Mouse (Mus musculus): Measurements from ENCODE around the gene Scaper. TPM values are rescaled to one million over a fixed set of nuclear protein-coding genes. Genes with fewer than 3 reads are reported as not detected.

The Scaper gene
- polyA plus RNA-seq, 1 experiment from 2014 or later = 16.8 TPM

- peak within 1 kb of the TSS; percentile 79 for H3K4me2 ChIP-seq
- WGBS = 4% methylated on average over 4 of the region's 4 CpGs
- H3K27me3 ChIP-seq = peaks cover 68% of the 10 kb centered on the region
- H3K4me3 ChIP-seq = peak within 1 kb of the TSS; percentile 48
- no peaks in the 10 kb centered on the region for H3K9me3 ChIP-seq
- peaks cover 28% of the 10 kb centered on the region for H3K4me1 ChIP-seq
- H3K36me3 ChIP-seq = no peaks in the 10 kb centered on the region
- ATAC-seq (ENCODE audit: insufficient number of reproducible peaks, insufficient read depth, low FRiP score, low TSS enrichment, low read depth) = no peak
- H3K27ac ChIP-seq = no peak within 1 kb of the TSS
- H3K9ac ChIP-seq = 0 out of 2 replicates have a peak within 1 kb of the TSS, but pooled peaks have one; percentile 28
These were observed 399.5 kb downstream of the Scaper start, which contains the start of gene Isl2 for GRCm38 (mm10) chr9:55538377-55538776. TSS of gene Isl2 (plus strand) at chr9:55538672.

DNA sequence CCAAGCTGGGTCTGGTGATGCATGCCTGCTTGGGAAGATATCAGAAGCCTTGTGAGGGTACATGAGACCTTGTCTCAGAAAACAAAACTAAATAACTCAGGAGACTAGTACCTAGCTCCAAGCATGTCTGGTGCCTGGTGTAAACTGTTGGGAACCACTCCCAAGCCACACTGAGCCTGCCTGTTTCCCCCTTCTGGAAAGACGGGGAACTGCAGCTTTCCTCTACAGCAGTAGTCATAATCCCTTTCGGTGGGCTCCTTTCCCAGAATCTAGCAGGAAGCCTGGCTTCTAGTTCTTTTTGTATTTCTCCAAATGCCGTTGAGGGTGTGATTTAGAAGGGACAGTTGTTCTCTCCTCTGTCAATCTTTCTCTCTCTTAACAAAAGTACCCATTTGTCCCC is 402.0 kb downstream of the Scaper start:
- Histone ChIP-seq H3K9ac (no peak overlapping the region), H3K36me3 (no peaks in the 10 kb centered on the region), H3K4me2 (no peak overlapping the region), H3K4me3 (no peak overlapping the region), H3K27me3 (peaks cover 43% of the 10 kb centered on the region), H3K27ac (no peak overlapping the region), H3K9me3 (no peaks in the 10 kb centered on the region), H3K4me1 (peaks cover 15% of the 10 kb centered on the region)
- WGBS = 28% methylated on average over 3 of the region's 3 CpGs
- ATAC-seq (ENCODE audit: insufficient number of reproducible peaks, insufficient read depth, low FRiP score, low TSS enrichment, low read depth) = no peak

GRCm38 (mm10) chr9:55525716-55526115 is 412.2 kb downstream of the Scaper start:
- no peak for ATAC-seq (ENCODE audit: insufficient number of reproducible peaks, insufficient read depth, low FRiP score, low TSS enrichment, low read depth)
- H3K9ac ChIP-seq = no peak overlapping the region
- no peak overlapping the region for H3K4me2 ChIP-seq
- 43% methylated on average over 4 of the region's 4 CpGs for WGBS
- no peak overlapping the region for H3K4me3 ChIP-seq
- H3K36me3 ChIP-seq = no peaks in the 10 kb centered on the region
- H3K27me3 ChIP-seq = 0 out of 2 replicates have a peak, but pooled peaks cover 8% of the 10 kb centered on the region
- no peak overlapping the region for H3K27ac ChIP-seq
- H3K4me1 ChIP-seq = no peaks in the 10 kb centered on the region
- no peaks in the 10 kb centered on the region for H3K9me3 ChIP-seq

- H3K4me3 ChIP-seq = peak within 1 kb of the TSS; percentile 82
- H3K4me1 ChIP-seq = peaks cover 8% of the 10 kb centered on the region; the same call in 1 of the 2 replicates
- H3K27me3 ChIP-seq = peaks cover 12% of the 10 kb centered on the region
- peak within 1 kb of the TSS; percentile 91 for H3K9ac ChIP-seq
- H3K27ac ChIP-seq = peak within 1 kb of the TSS; percentile 92
- no peaks in the 10 kb centered on the region for H3K9me3 ChIP-seq
- H3K4me2 ChIP-seq = peak within 1 kb of the TSS; percentile 76
- ATAC-seq (ENCODE audit: insufficient number of reproducible peaks, insufficient read depth, low FRiP score, low TSS enrichment, low read depth) = peak; percentile 99
- H3K36me3 ChIP-seq = no peaks in the 10 kb centered on the region
- WGBS = under 1% methylated on average over 47 of the region's 47 CpGs
These were observed 425.8 kb downstream of the Scaper start, which contains the start of gene Etfa for GRCm38 (mm10) chr9:55512027-55512543. TSS of gene Etfa (minus strand) at chr9:55512243.

DNA sequence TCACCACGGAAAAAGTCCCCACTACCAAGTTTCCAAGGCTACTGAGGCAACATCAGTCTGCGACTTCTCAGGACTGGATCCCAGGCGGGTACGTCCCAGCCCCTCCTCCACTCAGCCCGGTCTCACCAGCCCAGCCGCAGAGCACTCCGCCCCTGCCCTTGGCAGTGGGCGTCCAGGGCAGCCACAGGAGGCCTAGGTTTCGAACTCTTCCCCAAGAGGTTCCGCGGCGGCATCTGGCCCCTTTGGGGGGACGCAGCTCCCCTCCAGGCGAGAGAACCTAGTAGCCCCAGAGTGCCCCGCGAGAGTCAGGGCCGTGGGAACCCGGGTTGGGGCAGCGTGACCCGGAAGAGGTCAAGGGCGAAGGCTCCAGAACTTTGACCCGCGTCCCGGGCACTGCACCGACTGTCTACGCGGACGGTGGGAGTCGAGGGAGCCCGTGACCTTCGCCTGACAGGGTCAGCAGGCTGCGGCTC is 426.4 kb downstream of the Scaper start:
- Histone ChIP-seq H3K36me3 (no peaks in the 10 kb centered on the region), H3K4me3 (peak overlapping the region; percentile 82), H3K27ac (peak overlapping the region; percentile 92), H3K4me2 (peak overlapping the region; percentile 76), H3K4me1 (peaks cover 8% of the 10 kb centered on the region; the same call in 1 of the 2 replicates), H3K9me3 (no peaks in the 10 kb centered on the region), H3K27me3 (peaks cover 12% of the 10 kb centered on the region), H3K9ac (peak overlapping the region; percentile 91)
- peak; percentile 71 for ATAC-seq (ENCODE audit: insufficient number of reproducible peaks, insufficient read depth, low FRiP score, low TSS enrichment, low read depth)
- 0% methylated on average over 32 of the region's 32 CpGs for WGBS

DNA sequence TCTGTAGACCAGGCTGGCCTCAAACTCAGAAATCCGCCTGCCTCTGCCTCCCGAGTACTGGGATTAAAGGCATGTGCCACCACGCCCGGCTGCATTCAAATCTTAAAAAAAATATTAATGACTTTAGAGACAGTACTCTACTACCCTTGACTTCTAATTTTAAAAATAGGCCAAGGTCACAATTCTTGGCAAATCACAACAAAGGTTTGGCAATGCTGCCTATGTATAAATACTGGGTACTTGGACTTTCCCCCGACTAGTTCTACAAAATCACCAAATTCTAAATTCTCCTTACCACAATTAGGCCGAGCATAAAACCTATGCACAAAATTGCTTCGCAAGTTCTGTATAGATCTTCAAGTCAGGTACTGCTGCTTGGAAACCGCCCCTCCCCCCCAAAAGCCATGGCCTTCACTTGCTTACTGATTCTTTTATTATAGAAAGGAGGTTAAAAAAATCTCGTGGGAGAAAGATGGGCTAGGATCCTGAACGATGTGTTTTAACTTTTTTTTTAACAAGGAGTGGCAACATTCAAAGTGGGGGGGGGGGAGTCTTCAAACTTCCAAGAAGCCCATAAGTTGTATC is 427.2 kb downstream of the Scaper start:
- Histone ChIP-seq H3K4me2 (peak overlapping the region; percentile 76), H3K9ac (peak overlapping the region; percentile 91; the same call in 1 of the 2 replicates), H3K9me3 (no peaks in the 10 kb centered on the region), H3K27me3 (peaks cover 12% of the 10 kb centered on the region), H3K36me3 (no peaks in the 10 kb centered on the region), H3K4me1 (peaks cover 8% of the 10 kb centered on the region; the same call in 1 of the 2 replicates), H3K4me3 (peak overlapping the region; percentile 82), H3K27ac (no peak overlapping the region)
- 84% methylated on average over 10 of the region's 10 CpGs for WGBS
- ATAC-seq (ENCODE audit: insufficient number of reproducible peaks, insufficient read depth, low FRiP score, low TSS enrichment, low read depth) = no peak

- H3K27me3 ChIP-seq = peaks cover 12% of the 10 kb centered on the region
- 82% methylated on average over 1 of the region's 1 CpGs for WGBS
- H3K4me1 ChIP-seq = peaks cover 8% of the 10 kb centered on the region; the same call in 1 of the 2 replicates
- no peak overlapping the region for H3K4me3 ChIP-seq
- no peak for ATAC-seq (ENCODE audit: insufficient number of reproducible peaks, insufficient read depth, low FRiP score, low TSS enrichment, low read depth)
- no peak overlapping the region for H3K4me2 ChIP-seq
- no peak overlapping the region for H3K27ac ChIP-seq
- no peaks in the 10 kb centered on the region for H3K36me3 ChIP-seq
- no peak overlapping the region for H3K9ac ChIP-seq
- no peaks in the 10 kb centered on the region for H3K9me3 ChIP-seq
These were observed 428.2 kb downstream of the Scaper start for GRCm38 (mm10) chr9:55509731-55510130.

DNA sequence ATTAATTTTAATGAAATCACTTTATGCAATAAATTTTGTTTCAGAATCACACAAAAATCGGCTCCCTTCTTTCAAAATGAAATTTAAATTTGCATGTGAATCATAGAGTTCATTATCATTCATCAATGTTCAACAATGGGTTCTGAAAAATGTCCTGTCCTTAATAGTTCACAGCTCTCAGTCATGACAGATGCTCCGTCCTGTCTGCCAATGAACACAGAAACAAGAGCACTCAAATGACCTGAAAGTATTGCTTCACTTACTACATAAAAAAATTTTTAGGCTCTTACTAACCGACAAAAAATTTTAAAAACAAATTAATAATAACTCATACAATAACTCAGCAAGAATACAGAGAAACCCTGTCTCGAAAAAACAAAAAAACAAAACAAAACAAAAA is 429.2 kb downstream of the Scaper start:
- peaks cover 8% of the 10 kb centered on the region; the same call in 1 of the 2 replicates for H3K4me1 ChIP-seq
- no peak overlapping the region for H3K4me3 ChIP-seq
- no peak overlapping the region for H3K4me2 ChIP-seq
- no peak for ATAC-seq (ENCODE audit: insufficient number of reproducible peaks, insufficient read depth, low FRiP score, low TSS enrichment, low read depth)
- no peak overlapping the region for H3K9ac ChIP-seq
- H3K36me3 ChIP-seq = no peaks in the 10 kb centered on the region
- 78% methylated on average over 4 of the region's 4 CpGs for WGBS
- H3K9me3 ChIP-seq = no peaks in the 10 kb centered on the region
- H3K27ac ChIP-seq = no peak overlapping the region
- peaks cover 6% of the 10 kb centered on the region for H3K27me3 ChIP-seq

DNA sequence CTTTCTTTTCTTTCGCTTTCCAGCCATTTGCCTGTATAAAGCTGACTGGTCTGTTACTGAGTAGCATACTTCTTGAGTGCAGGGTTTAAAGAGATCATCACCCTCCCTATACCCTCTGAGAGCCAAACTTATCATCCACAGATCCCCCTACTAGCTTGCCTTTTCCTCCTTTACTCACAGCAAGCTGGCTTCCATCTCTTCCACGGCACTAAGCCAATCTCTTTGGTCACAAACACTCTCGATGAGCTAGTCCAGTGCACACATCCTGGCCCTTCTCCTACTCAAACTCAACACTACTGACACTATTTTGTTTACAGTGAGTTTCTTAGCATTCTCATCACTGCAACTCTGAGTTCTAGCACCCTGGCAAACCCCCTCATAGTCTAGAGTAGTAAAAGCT is 430.0 kb downstream of the Scaper start:
- H3K9me3 ChIP-seq = no peaks in the 10 kb centered on the region
- no peak overlapping the region for H3K9ac ChIP-seq
- no peak for ATAC-seq (ENCODE audit: insufficient number of reproducible peaks, insufficient read depth, low FRiP score, low TSS enrichment, low read depth)
- H3K27ac ChIP-seq = no peak overlapping the region
- no peak overlapping the region for H3K4me3 ChIP-seq
- WGBS = 87% methylated on average over 3 of the region's 3 CpGs
- no peaks in the 10 kb centered on the region for H3K27me3 ChIP-seq
- H3K4me1 ChIP-seq = peaks cover 8% of the 10 kb centered on the region; the same call in 1 of the 2 replicates
- no peaks in the 10 kb centered on the region for H3K36me3 ChIP-seq
- H3K4me2 ChIP-seq = no peak overlapping the region

Other genes with a start within 250 kb of the Scaper start
- gene 4930563M21Rik, start 72.4 kb upstream of the Scaper start, polyA plus RNA-seq (2015; fragmentation: Nextera tagmentation; extraction: Ambion mirVana) = not detected in 2 replicates
- 288 and 307 TPM in 2 replicates for gene Rcn2, start 103.7 kb upstream of the Scaper start, polyA plus RNA-seq (2015; fragmentation: Nextera tagmentation; extraction: Ambion mirVana)
- 0.92 and 1.8 TPM in 2 replicates for gene Pstpip1, start 151.8 kb upstream of the Scaper start, polyA plus RNA-seq (2015; fragmentation: Nextera tagmentation; extraction: Ambion mirVana)
- gene Tspan3, start 227.4 kb upstream of the Scaper start, polyA plus RNA-seq (2015; fragmentation: Nextera tagmentation; extraction: Ambion mirVana) = 480 and 544 TPM in 2 replicates